Mouse (Mus musculus) embryonic fibroblast, embryonic 13.5 days (primary cell): ENCODE data around the gene Sdk1.

Experiments
- CTCF ChIP-seq: IDR thresholded peaks from 2 replicates; pipeline ENCODE4 v1.5.1; 2011; ENCODE audit warnings: mild to moderate bottlenecking, control low read depth, low read length, moderate library complexity, borderline replicate concordance; ENCODE audit not compliant: insufficient read depth
- POLR2A ChIP-seq: IDR thresholded peaks from 2 replicates; pipeline ENCODE4 v1.6.1; 2011; ENCODE audit warnings: low read depth, mild to moderate bottlenecking, control low read depth, low read length, moderate library complexity

- TF ChIP-seq CTCF (no peak), POLR2A (no peak)
Observed at GRCm38 (mm10) chr5:141197278-141197677, 44.0 kb upstream of the Sdk1 start.
